Mouse (Mus musculus) frontal cortex, adult 2 months (tissue): ENCODE data around the gene Agrp. TPM values are rescaled to one million over a fixed set of nuclear protein-coding genes. Genes with fewer than 3 reads are reported as not detected.
A peak's percentile ranks its signal among the peaks of the same experiment; 100 is the strongest.

Experiments used
- DNase-seq, 2 experiments: peaks; one replicate each; pipeline ENCODE4 v3.0.0; 2022; ENCODE audit warnings: low spot score in 1 of 2; ENCODE audit errors: extremely low spot score in 1 of 2
- polyA plus RNA-seq: library from polyadenylated mRNA; depleted of rRNA; stranded (reverse); fragments of >200 nt; gene quantifications from 2 replicates; pipeline ENCODE4 v1.2.3, GENCODE M21; 2012; rRNA removed

Agrp gene
- polyA plus RNA-seq, result 0.25 and 0.36 TPM in 2 replicates

- peak in 1 of 2 experiments; percentile 41 for DNase-seq
Observed at GRCm38 (mm10) chr8:105636963-105637510, at the start of gene Agrp. Gene Agrp (minus strand): TSS chr8:105637393.

- DNase-seq, result no peak
Observed at GRCm38 (mm10) chr8:105686551-105686950, 49.4 kb upstream of the Agrp start.

GRCm38 (mm10) chr8:105685796-105686308, 48.7 kb upstream of the Agrp start, which contains the start of gene Carmil2:
Gene Carmil2 (plus strand): TSS chr8:105686274.
- no peak for DNase-seq

GRCm38 (mm10) chr8:105685325-105685724, 48.1 kb upstream of the Agrp start:
- DNase-seq, result no peak

GRCm38 (mm10) chr8:105677891-105678290, 40.7 kb upstream of the Agrp start:
- no peak for DNase-seq

- peak in 1 of 2 experiments; percentile 38 for DNase-seq
Observed at GRCm38 (mm10) chr8:105661167-105661566, 24.0 kb upstream of the Agrp start.

- no peak for DNase-seq
Observed at GRCm38 (mm10) chr8:105657641-105658040, 20.4 kb upstream of the Agrp start.

- DNase-seq, result no peak
Observed at GRCm38 (mm10) chr8:105648929-105649328, 11.7 kb upstream of the Agrp start.

- DNase-seq, result no peak
Observed at GRCm38 (mm10) chr8:105645205-105645604, 8.0 kb upstream of the Agrp start.

GRCm38 (mm10) chr8:105640511-105640910, 3.3 kb upstream of the Agrp start:
- no peak for DNase-seq

- DNase-seq, result no peak
Observed at GRCm38 (mm10) chr8:105639835-105640234, 2.6 kb upstream of the Agrp start.

GRCm38 (mm10) chr8:105638510-105638909, 1.3 kb upstream of the Agrp start:
- no peak for DNase-seq

GRCm38 (mm10) chr8:105637601-105638041, 428 bp upstream of the Agrp start:
- no peak for DNase-seq

GRCm38 (mm10) chr8:105636018-105636962, 903 bp downstream of the Agrp start, which contains the start of gene Ctcf:
Gene Ctcf (plus strand): TSS chr8:105636568.
- DNase-seq, result peak; percentile 69 to 89

GRCm38 (mm10) chr8:105635481-105635880, 1.7 kb downstream of the Agrp start:
- DNase-seq, result no peak

- no peak for DNase-seq
Observed at GRCm38 (mm10) chr8:105634771-105635458, 2.3 kb downstream of the Agrp start.

GRCm38 (mm10) chr8:105629337-105629736, 7.9 kb downstream of the Agrp start:
- no peak for DNase-seq

GRCm38 (mm10) chr8:105626086-105626485, 11.1 kb downstream of the Agrp start:
- DNase-seq, result no peak

GRCm38 (mm10) chr8:105624831-105625230, 12.4 kb downstream of the Agrp start:
- DNase-seq, result no peak

- DNase-seq, result peak; percentile 86
Observed at GRCm38 (mm10) chr8:105624401-105624800, 12.8 kb downstream of the Agrp start.
